Mouse (Mus musculus): ENCODE measurements around the gene Chrna5. TPM values are rescaled to one million over a fixed set of nuclear protein-coding genes. Genes with fewer than 3 reads are reported as not detected.

Gene Chrna5
- polyA plus RNA-seq, 1 experiment from 2014 or later: 0.05 TPM

DNA sequence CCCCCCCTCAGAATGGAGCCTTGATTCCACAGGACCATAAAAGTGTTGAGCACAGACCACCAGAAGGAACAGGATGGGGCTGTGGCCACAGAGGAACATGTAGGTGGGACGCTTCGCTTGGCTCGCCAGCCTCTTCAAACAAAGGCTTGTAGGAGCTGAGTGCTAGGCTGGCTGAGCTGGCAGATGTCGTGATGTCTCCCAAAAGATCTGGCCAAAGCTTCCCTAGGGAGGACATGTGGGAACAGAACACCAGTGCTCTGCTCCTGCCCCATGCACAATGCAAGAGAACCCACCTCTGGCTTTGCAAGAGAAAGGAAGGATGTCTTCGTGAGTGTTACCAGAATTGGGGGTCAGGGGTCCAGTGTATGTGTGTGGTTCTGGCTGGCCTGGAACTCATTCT is 42.6 kb downstream of the Chrna5 start:
- Histone ChIP-seq H3K4me2 (no peak overlapping the region), H3K9ac (no peak overlapping the region), H3K36me3 (replicated peaks) (no peaks in the 10 kb centered on the region), H3K4me1 (replicated peaks) (peaks cover 4% of the 10 kb centered on the region; the same call in 1 of the 2 replicates), H3K4me3 (replicated peaks) (no peak overlapping the region), H3K9me3 (replicated peaks) (no peaks in the 10 kb centered on the region), H3K27me3 (peaks cover 49% of the 10 kb centered on the region), H3K27ac (replicated peaks) (no peak overlapping the region)
- ATAC-seq (ENCODE audit: insufficient read depth): no peak
- 59% methylated on average over 5 of the region's 5 CpGs for WGBS (ENCODE audit: insufficient replicate concordance)

GRCm38 (mm10) chr9:55023902-55024583 is 43.4 kb downstream of the Chrna5 start:
- H3K9me3 ChIP-seq (replicated peaks): no peaks in the 10 kb centered on the region
- H3K27me3 ChIP-seq: peaks cover 49% of the 10 kb centered on the region
- WGBS (ENCODE audit: insufficient replicate concordance): 26% methylated on average over 13 of the region's 13 CpGs
- no peak overlapping the region for H3K27ac ChIP-seq (replicated peaks)
- ATAC-seq (ENCODE audit: insufficient read depth): no peak
- H3K4me2 ChIP-seq: no peak overlapping the region
- H3K9ac ChIP-seq: no peak overlapping the region
- peaks cover 4% of the 10 kb centered on the region; the same call in 1 of the 2 replicates for H3K4me1 ChIP-seq (replicated peaks)
- no peaks in the 10 kb centered on the region for H3K36me3 ChIP-seq (replicated peaks)
- no peak overlapping the region for H3K4me3 ChIP-seq (replicated peaks)

DNA sequence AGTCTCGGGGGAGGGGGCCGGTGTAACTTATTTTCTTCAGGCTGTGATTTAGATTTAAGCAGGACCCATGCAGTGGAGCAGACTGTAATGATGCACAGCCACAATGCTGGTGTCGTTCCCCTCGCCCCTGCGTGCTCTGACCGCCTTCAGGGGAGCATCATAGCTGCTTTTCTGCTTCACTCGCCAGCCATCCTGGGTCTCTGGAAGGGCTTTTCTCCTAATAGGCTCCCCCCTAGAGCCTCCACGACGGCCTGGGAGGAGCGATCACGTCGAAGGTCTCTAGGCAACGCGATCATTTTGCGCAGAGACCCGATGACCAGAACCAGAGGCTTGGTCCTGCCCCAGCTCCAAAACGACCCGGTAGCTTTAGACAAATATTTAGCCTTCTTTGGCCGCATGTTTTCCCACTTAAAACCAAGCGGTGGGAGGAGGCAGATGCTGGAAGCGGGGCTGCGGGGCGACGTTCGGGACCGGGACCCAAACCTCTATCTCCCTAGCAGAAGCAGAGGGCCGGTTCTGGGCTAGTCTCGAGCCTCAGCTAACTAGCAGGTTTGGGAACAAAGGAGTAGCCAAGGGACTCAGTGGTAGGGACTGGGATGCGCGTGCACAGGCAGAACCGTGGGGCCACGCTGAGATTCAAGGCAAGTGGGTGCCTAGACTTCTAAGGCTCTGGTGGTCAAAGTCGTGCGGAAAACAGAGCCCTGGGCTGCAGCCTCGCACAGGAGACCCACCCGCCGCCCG is 45.0 kb downstream of the Chrna5 start:
- peaks cover 4% of the 10 kb centered on the region; the same call in 1 of the 2 replicates for H3K4me1 ChIP-seq (replicated peaks)
- no peak overlapping the region for H3K27ac ChIP-seq (replicated peaks)
- peaks cover 56% of the 10 kb centered on the region for H3K27me3 ChIP-seq
- no peak overlapping the region for H3K4me3 ChIP-seq (replicated peaks)
- H3K36me3 ChIP-seq (replicated peaks): no peaks in the 10 kb centered on the region
- WGBS (ENCODE audit: insufficient replicate concordance): 15% methylated on average over 38 of the region's 38 CpGs
- H3K9me3 ChIP-seq (replicated peaks): no peaks in the 10 kb centered on the region
- no peak for ATAC-seq (ENCODE audit: insufficient read depth)
- H3K4me2 ChIP-seq: no peak overlapping the region
- no peak overlapping the region for H3K9ac ChIP-seq

GRCm38 (mm10) chr9:55026275-55026663 is 45.6 kb downstream of the Chrna5 start, which contains the start of gene Chrna3:
Gene Chrna3, minus strand, starts transcription at chr9:55026562.
- ATAC-seq (ENCODE audit: insufficient read depth): no peak
- peaks cover 59% of the 10 kb centered on the region for H3K27me3 ChIP-seq

DNA sequence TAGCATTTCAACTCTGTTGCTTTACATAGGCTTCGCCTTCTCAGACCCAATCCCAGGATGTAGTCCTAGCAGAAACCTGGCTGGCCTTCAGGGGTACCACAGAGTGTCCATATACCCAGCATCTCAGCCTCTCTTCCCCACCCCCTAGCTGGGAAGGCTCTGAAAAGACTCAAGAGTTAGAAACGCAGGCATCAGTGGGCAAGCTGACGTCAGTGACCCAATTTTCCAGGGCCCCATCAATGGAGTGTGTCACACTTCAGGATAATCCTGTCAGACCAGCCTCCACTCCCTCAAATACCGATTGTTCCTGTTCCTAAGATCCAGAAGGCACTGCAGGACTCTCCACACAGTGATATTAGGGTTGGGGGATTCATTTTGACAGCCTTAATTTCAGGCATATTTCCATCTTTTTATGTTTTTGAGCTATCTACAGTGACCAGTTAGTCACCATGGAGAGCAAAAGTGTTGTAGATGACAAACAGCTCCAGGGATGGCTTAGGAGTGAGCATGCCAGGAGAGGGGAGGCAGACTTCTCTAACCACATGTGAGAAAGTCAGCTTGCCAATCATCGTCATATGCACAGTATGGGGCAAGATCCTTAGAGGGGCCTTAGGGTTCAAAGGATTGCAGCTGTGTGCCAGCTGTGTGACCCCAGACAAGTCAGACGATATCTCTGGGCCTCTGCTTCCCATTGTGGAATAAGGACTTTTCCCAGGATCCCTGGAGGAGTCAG is 50.9 kb downstream of the Chrna5 start:
- ATAC-seq (ENCODE audit: insufficient read depth): no peak
- WGBS (ENCODE audit: insufficient replicate concordance): 48% methylated on average over 6 of the region's 6 CpGs

More at GRCm38 (mm10) chr9:55026275-55026663, 45.6 kb downstream of the Chrna5 start, which contains the start of gene Chrna3:
- Histone ChIP-seq H3K4me3 (replicated peaks) (no peak within 1 kb of the TSS), H3K27ac (replicated peaks) (no peak within 1 kb of the TSS), H3K4me1 (replicated peaks) (peaks cover 4% of the 10 kb centered on the region; the same call in 1 of the 2 replicates), H3K36me3 (replicated peaks) (no peaks in the 10 kb centered on the region), H3K9me3 (replicated peaks) (no peaks in the 10 kb centered on the region), H3K4me2 (no peak within 1 kb of the TSS), H3K9ac (no peak within 1 kb of the TSS)
- 3% methylated on average over 39 of the region's 39 CpGs for WGBS (ENCODE audit: insufficient replicate concordance)

GRCm38 (mm10) chr9:55038948-55039347 is 58.3 kb downstream of the Chrna5 start:
- H3K36me3 ChIP-seq (replicated peaks): no peaks in the 10 kb centered on the region
- H3K4me3 ChIP-seq (replicated peaks): no peak overlapping the region
- H3K4me2 ChIP-seq: no peak overlapping the region
- H3K27ac ChIP-seq (replicated peaks): no peak overlapping the region
- no peak for ATAC-seq (ENCODE audit: insufficient read depth)
- no peaks in the 10 kb centered on the region for H3K9me3 ChIP-seq (replicated peaks)
- no peaks in the 10 kb centered on the region for H3K27me3 ChIP-seq
- H3K9ac ChIP-seq: no peak overlapping the region
- 66% methylated on average over 8 of the region's 8 CpGs for WGBS (ENCODE audit: insufficient replicate concordance)
- H3K4me1 ChIP-seq (replicated peaks): no peaks in the 10 kb centered on the region

More for the DNA sequence above, 50.9 kb downstream of the Chrna5 start:
- H3K4me3 ChIP-seq (replicated peaks): no peak overlapping the region
- no peak overlapping the region for H3K4me2 ChIP-seq
- no peaks in the 10 kb centered on the region for H3K9me3 ChIP-seq (replicated peaks)
- H3K9ac ChIP-seq: no peak overlapping the region
- H3K27ac ChIP-seq (replicated peaks): no peak overlapping the region
- no peaks in the 10 kb centered on the region for H3K36me3 ChIP-seq (replicated peaks)
- H3K4me1 ChIP-seq (replicated peaks): no peaks in the 10 kb centered on the region
- H3K27me3 ChIP-seq: peaks cover 31% of the 10 kb centered on the region

DNA sequence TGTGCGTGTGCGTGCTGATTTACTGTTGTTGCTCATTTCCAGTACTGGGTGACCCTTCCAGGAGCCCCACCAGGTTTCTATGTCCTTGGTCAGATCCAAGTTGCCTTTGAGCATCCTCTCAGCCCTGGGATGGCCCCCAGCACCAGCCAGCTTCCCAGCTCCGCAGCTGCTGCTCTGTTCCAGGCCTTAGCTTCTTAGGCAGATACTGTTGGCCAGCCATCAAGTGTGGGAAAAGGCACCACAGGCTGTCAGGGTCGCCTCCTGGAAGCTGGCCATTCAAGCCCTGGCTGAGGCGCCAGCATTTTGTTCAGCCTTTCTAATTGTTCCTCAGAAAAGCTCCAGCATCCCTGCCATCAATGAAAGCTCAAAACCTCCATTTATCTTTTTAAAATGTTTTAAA is 59.3 kb downstream of the Chrna5 start:
- no peak for ATAC-seq (ENCODE audit: insufficient read depth)
- Histone ChIP-seq H3K4me1 (replicated peaks) (no peaks in the 10 kb centered on the region), H3K4me2 (no peak overlapping the region), H3K9ac (no peak overlapping the region), H3K4me3 (replicated peaks) (no peak overlapping the region), H3K36me3 (replicated peaks) (no peaks in the 10 kb centered on the region), H3K27ac (replicated peaks) (no peak overlapping the region), H3K9me3 (replicated peaks) (no peaks in the 10 kb centered on the region), H3K27me3 (no peaks in the 10 kb centered on the region)
- WGBS (ENCODE audit: insufficient replicate concordance): 55% methylated on average over 5 of the region's 5 CpGs

- Histone ChIP-seq H3K4me2 (no peak overlapping the region), H3K9ac (no peak overlapping the region), H3K27ac (replicated peaks) (no peak overlapping the region), H3K36me3 (replicated peaks) (no peaks in the 10 kb centered on the region), H3K4me3 (replicated peaks) (no peak overlapping the region), H3K27me3 (no peaks in the 10 kb centered on the region), H3K4me1 (replicated peaks) (no peaks in the 10 kb centered on the region), H3K9me3 (replicated peaks) (no peaks in the 10 kb centered on the region)
- no peak for ATAC-seq (ENCODE audit: insufficient read depth)
- WGBS (ENCODE audit: insufficient replicate concordance): 79% methylated on average over 2 of the region's 2 CpGs
These were observed 60.7 kb downstream of the Chrna5 start for GRCm38 (mm10) chr9:55041389-55041788.

GRCm38 (mm10) chr9:55043688-55044087 is 63.0 kb downstream of the Chrna5 start:
- Histone ChIP-seq H3K27ac (replicated peaks) (no peak overlapping the region), H3K9ac (no peak overlapping the region), H3K9me3 (replicated peaks) (no peaks in the 10 kb centered on the region), H3K4me2 (no peak overlapping the region), H3K4me3 (replicated peaks) (no peak overlapping the region), H3K4me1 (replicated peaks) (no peaks in the 10 kb centered on the region), H3K27me3 (peaks cover 17% of the 10 kb centered on the region), H3K36me3 (replicated peaks) (no peaks in the 10 kb centered on the region)
- ATAC-seq (ENCODE audit: insufficient read depth): no peak
- WGBS (ENCODE audit: insufficient replicate concordance): 40% methylated on average over 8 of the region's 8 CpGs

DNA sequence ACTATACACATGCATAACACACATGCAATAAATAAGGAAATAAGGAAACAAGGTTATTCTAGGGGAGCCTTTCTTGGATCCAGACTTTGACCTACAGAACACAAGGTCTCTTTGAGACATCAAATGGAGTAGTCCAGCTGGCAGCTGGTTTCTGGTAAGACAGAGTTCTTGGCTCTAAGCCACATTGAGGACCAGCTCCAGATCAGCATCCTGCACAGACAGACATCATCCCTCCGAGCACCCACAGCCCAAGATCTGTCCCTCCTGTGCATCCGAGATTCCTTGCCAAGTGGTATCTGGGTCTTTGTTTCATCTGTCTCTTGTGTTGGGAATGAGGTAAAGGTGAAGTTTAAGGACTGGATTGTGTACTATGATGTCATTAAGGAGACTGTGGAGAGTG is 64.3 kb downstream of the Chrna5 start:
- Histone ChIP-seq H3K9me3 (replicated peaks) (no peaks in the 10 kb centered on the region), H3K4me1 (replicated peaks) (no peaks in the 10 kb centered on the region), H3K36me3 (replicated peaks) (no peaks in the 10 kb centered on the region), H3K4me3 (replicated peaks) (no peak overlapping the region), H3K27me3 (peaks cover 23% of the 10 kb centered on the region), H3K27ac (replicated peaks) (no peak overlapping the region), H3K4me2 (no peak overlapping the region), H3K9ac (no peak overlapping the region)
- ATAC-seq (ENCODE audit: insufficient read depth): no peak
- WGBS (ENCODE audit: insufficient replicate concordance): 55% methylated on average over 2 of the region's 2 CpGs

GRCm38 (mm10) chr9:55046764-55047163 is 66.1 kb downstream of the Chrna5 start:
- peaks cover 23% of the 10 kb centered on the region for H3K27me3 ChIP-seq
- no peak overlapping the region for H3K4me3 ChIP-seq (replicated peaks)
- ATAC-seq (ENCODE audit: insufficient read depth): no peak
- under 1% methylated on average over 3 of the region's 3 CpGs for WGBS (ENCODE audit: insufficient replicate concordance)
- no peaks in the 10 kb centered on the region for H3K9me3 ChIP-seq (replicated peaks)
- no peak overlapping the region for H3K27ac ChIP-seq (replicated peaks)
- no peak overlapping the region for H3K4me2 ChIP-seq
- no peaks in the 10 kb centered on the region for H3K36me3 ChIP-seq (replicated peaks)
- H3K4me1 ChIP-seq (replicated peaks): no peaks in the 10 kb centered on the region
- H3K9ac ChIP-seq: no peak overlapping the region

All from liver, embryonic 15.5 days (tissue).